Mouse (Mus musculus): ENCODE data around the gene Ing4. TPM values are rescaled to one million over a fixed set of nuclear protein-coding genes. Genes with fewer than 3 reads are reported as not detected.
A peak's percentile ranks its signal among the peaks of the same experiment; 100 is the strongest.
"Not testable (repeated sequence)": the region's sequence is repeated elsewhere in the genome, so short reads cannot be mapped to it uniquely, and the experiment has no call there.

Ing4 gene
- polyA plus RNA-seq, 1 experiment from 2014 or later = 102 TPM

DNA sequence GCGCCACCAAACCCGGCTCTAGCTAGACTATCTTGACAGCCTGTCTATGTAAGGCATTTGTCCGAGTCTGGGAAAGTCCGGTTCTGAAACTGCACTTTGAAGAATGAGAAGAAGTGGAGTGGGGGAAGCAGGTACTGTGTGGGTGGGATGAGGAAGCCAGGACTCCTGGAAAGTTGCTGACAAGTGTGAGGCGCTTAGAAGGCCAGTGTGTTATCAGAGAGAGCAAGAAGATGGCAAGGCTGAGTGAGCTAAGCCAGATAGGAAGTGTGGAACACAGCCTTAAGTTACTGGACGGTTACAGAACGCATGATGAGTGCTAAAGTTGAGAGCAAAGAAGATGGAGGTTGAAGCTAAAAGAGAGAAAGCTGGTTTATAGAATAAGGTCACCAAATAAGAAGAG lies 2.5 kb downstream of the Ing4 start:
- Histone ChIP-seq H3K4me1 (0 out of 2 replicates have a peak, but pooled peaks cover 8% of the 10 kb centered on the region), H3K27ac (no peak overlapping the region), H3K27me3 (replicated peaks) (no peaks in the 10 kb centered on the region), H3K9ac (no peak overlapping the region), H3K36me3 (peaks cover 17% of the 10 kb centered on the region), H3K4me2 (no peak overlapping the region), H3K9me3 (no peaks in the 10 kb centered on the region), H3K4me3 (replicated peaks) (no peak overlapping the region)
- ATAC-seq (ENCODE audit: insufficient read depth, low FRiP score, low read depth) = no peak
- 92% methylated on average over 7 of the region's 7 CpGs for WGBS

DNA sequence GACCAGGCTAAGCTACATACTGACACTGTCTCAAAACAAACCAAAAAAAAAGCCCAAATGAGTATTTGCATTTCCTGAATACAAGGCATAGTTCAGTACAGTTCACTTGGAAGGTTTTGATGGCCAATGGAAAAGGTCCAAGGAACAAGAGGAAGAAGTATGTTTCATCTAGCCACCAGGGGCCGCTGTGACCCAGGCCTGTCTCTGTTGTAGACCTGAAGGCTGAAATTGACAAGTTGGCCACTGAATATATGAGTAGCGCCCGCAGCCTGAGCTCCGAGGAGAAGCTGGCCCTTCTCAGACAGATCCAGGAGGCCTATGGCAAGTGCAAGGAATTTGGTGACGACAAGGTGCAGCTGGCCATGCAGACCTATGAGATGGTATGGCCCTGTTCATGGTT lies 7.1 kb downstream of the Ing4 start:
- Histone ChIP-seq H3K4me1 (no peaks in the 10 kb centered on the region), H3K36me3 (peaks cover 43% of the 10 kb centered on the region)

DNA sequence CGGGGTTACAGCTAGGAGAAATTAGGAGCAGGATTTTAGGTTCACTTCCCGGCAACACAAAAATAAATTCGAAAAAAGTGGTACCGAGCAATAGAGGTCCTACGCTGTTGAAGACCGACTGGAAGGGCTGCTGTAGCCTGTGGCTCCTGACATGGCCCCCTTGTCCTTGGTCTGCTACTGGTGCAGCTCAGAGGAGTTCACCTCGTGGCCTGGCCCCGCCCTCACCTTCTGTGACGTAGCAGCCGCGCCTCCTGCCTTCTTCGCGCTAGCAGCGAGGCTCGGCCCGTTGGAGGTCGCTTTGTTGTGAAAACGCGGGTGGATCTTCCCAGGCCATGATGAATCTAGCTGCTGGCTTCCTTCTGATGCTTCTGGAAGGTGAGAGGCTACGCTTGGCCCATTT lies 10.1 kb downstream of the Ing4 start, which contains the start of gene Acrbp:
Gene Acrbp, plus strand, starts transcription at position 12 of the 400 bp plus-strand sequence.
- H3K9ac ChIP-seq = no peak within 1 kb of the TSS
- no peak within 1 kb of the TSS for H3K4me2 ChIP-seq
- H3K4me3 ChIP-seq (replicated peaks) = no peak within 1 kb of the TSS
- no peak within 1 kb of the TSS for H3K27ac ChIP-seq
- H3K27me3 ChIP-seq (replicated peaks) = no peaks in the 10 kb centered on the region
- 36% methylated on average over 20 of the region's 20 CpGs for WGBS
- ATAC-seq (ENCODE audit: insufficient read depth, low FRiP score, low read depth) = no peak
- H3K4me1 ChIP-seq = no peaks in the 10 kb centered on the region
- H3K36me3 ChIP-seq = peaks cover 45% of the 10 kb centered on the region
- no peaks in the 10 kb centered on the region for H3K9me3 ChIP-seq

More for the DNA sequence above, 7.1 kb downstream of the Ing4 start:
- WGBS = 28% methylated on average over 5 of the region's 5 CpGs
- Histone ChIP-seq H3K9me3 (no peaks in the 10 kb centered on the region), H3K27ac (no peak overlapping the region), H3K4me3 (replicated peaks) (no peak overlapping the region), H3K4me2 (no peak overlapping the region), H3K27me3 (replicated peaks) (no peaks in the 10 kb centered on the region), H3K9ac (no peak overlapping the region)
- ATAC-seq (ENCODE audit: insufficient read depth, low FRiP score, low read depth) = 0 out of 2 replicates have a peak, but pooled peaks have one; percentile 19

- Histone ChIP-seq H3K4me1 (no peaks in the 10 kb centered on the region), H3K9me3 (no peaks in the 10 kb centered on the region), H3K36me3 (peaks cover 47% of the 10 kb centered on the region), H3K9ac (no peak overlapping the region), H3K27me3 (replicated peaks) (no peaks in the 10 kb centered on the region), H3K27ac (no peak overlapping the region), H3K4me3 (replicated peaks) (no peak overlapping the region), H3K4me2 (no peak overlapping the region)
- 63% methylated on average over 5 of the region's 5 CpGs for WGBS
- ATAC-seq (ENCODE audit: insufficient read depth, low FRiP score, low read depth) = no peak
Measured at GRCm38 (mm10) chr6:125051237-125051636, 11.7 kb downstream of the Ing4 start.

GRCm38 (mm10) chr6:125061493-125061892 lies 21.9 kb downstream of the Ing4 start:
- WGBS = 36% methylated on average over 6 of the region's 6 CpGs
- no peak overlapping the region for H3K9ac ChIP-seq
- H3K9me3 ChIP-seq = no peaks in the 10 kb centered on the region
- H3K27ac ChIP-seq = no peak overlapping the region
- no peak overlapping the region for H3K4me3 ChIP-seq (replicated peaks)
- H3K4me2 ChIP-seq = no peak overlapping the region
- no peaks in the 10 kb centered on the region for H3K36me3 ChIP-seq
- H3K27me3 ChIP-seq (replicated peaks) = no peaks in the 10 kb centered on the region
- 0 out of 2 replicates have a peak, but pooled peaks cover 7% of the 10 kb centered on the region for H3K4me1 ChIP-seq
- no peak for ATAC-seq (ENCODE audit: insufficient read depth, low FRiP score, low read depth)

DNA sequence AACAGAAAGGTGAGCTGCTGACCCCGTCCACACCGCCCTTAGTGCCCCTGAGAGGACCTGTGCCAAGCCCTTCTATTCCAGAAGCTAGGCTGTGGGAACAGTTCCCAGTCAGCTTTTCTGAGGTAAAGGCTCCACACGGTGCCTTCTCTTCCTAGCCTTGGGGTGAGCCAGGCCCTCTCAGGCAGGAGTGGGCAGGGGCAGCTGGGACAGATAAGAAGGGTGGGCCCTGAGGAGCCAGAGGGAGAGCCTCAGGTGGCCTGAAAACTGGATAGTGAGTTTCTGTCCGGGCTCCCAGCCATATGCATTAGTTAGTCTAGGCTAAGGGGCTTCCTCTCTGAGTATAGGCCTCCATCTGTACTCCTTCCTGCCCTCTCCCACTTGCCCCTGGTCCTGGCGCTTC lies 23.0 kb downstream of the Ing4 start:
- no peaks in the 10 kb centered on the region for H3K9me3 ChIP-seq
- no peaks in the 10 kb centered on the region for H3K27me3 ChIP-seq (replicated peaks)
- H3K27ac ChIP-seq = no peak overlapping the region
- no peaks in the 10 kb centered on the region for H3K36me3 ChIP-seq
- no peak overlapping the region for H3K4me2 ChIP-seq
- no peak for ATAC-seq (ENCODE audit: insufficient read depth, low FRiP score, low read depth)
- 84% methylated on average over 5 of the region's 5 CpGs for WGBS
- no peak overlapping the region for H3K9ac ChIP-seq
- H3K4me1 ChIP-seq = 0 out of 2 replicates have a peak, but pooled peaks cover 7% of the 10 kb centered on the region
- H3K4me3 ChIP-seq (replicated peaks) = no peak overlapping the region

DNA sequence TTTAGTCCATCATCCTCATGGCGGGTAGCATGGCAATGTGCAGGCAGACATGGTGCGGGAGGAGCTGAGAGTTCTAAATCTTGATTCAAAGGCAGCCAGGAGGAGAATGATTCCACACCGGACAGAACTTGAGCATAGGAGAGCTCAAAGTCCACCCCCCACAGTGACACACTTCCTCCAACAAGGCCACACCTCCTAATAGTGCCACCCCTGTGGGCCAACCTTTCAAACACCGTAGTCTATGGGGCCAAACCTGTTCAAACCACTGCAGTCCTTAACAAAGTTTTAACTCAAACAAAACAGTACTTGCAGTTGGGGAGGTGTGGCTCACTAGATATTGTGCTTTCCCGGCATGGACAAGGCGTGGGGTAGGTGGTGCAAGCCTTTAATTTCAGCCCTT lies 24.3 kb downstream of the Ing4 start:
- Histone ChIP-seq H3K9me3 (no peaks in the 10 kb centered on the region), H3K9ac (no peak overlapping the region), H3K4me2 (no peak overlapping the region), H3K4me3 (replicated peaks) (no peak overlapping the region), H3K27me3 (replicated peaks) (no peaks in the 10 kb centered on the region), H3K27ac (no peak overlapping the region), H3K4me1 (0 out of 2 replicates have a peak, but pooled peaks cover 7% of the 10 kb centered on the region), H3K36me3 (no peaks in the 10 kb centered on the region)
- no peak for ATAC-seq (ENCODE audit: insufficient read depth, low FRiP score, low read depth)
- 73% methylated on average over 6 of the region's 6 CpGs for WGBS

- no CpG with 5 or more reads among the region's 1 CpGs for WGBS
- not testable (repeated sequence) for H3K4me2 ChIP-seq; H3K9ac ChIP-seq; H3K4me3 ChIP-seq (replicated peaks); H3K27me3 ChIP-seq (replicated peaks); H3K4me1 ChIP-seq; ATAC-seq (ENCODE audit: insufficient read depth, low FRiP score, low read depth); H3K27ac ChIP-seq; H3K9me3 ChIP-seq; H3K36me3 ChIP-seq
Measured at GRCm38 (mm10) chr6:125065223-125065622, 25.7 kb downstream of the Ing4 start.

DNA sequence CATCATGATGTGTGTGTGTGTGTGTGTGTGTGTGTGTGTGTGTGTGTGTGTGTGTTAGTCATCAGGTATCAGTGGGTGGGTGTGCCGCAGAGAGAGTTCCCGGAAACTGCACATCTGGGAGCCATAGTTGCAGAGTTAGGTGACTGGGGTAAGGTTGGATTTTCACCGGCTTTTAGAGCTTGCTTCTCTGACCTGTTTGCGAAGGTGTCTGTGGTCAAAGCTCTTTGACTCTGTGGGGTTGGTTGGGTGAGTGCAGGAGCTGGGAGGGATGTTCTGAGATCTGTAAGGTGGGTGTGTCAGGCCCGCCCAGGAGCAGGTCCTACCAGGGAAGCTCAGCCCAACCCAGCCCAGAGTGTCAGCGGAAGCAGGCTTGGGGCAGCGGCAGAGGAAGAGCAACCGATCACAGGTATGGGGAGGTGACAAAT lies 28.0 kb downstream of the Ing4 start, which contains the start of gene Lpar5:
Gene Lpar5, plus strand, starts transcription at position 350 of the 425 bp plus-strand sequence.
- ATAC-seq (ENCODE audit: insufficient read depth, low FRiP score, low read depth) = no peak
- 47% methylated on average over 8 of the region's 8 CpGs for WGBS
- Histone ChIP-seq H3K4me3 (replicated peaks) (peak within 1 kb of the TSS; percentile 1; the same call in 1 of the 2 replicates), H3K27me3 (replicated peaks) (no peaks in the 10 kb centered on the region), H3K4me2 (0 out of 2 replicates have a peak within 1 kb of the TSS, but pooled peaks have one; percentile 11), H3K9me3 (no peaks in the 10 kb centered on the region), H3K9ac (no peak within 1 kb of the TSS), H3K36me3 (no peaks in the 10 kb centered on the region), H3K27ac (peak within 1 kb of the TSS; percentile 52; the same call in 1 of the 2 replicates), H3K4me1 (no peaks in the 10 kb centered on the region; the same call in 1 of the 2 replicates)

GRCm38 (mm10) chr6:125071170-125071895 lies 31.8 kb downstream of the Ing4 start:
- no peak overlapping the region for H3K4me3 ChIP-seq (replicated peaks)
- H3K9me3 ChIP-seq = no peaks in the 10 kb centered on the region
- no peaks in the 10 kb centered on the region; the same call in 1 of the 2 replicates for H3K4me1 ChIP-seq
- no peaks in the 10 kb centered on the region for H3K36me3 ChIP-seq
- H3K27ac ChIP-seq = peak overlapping the region; percentile 75
- no peak overlapping the region for H3K9ac ChIP-seq
- no peaks in the 10 kb centered on the region for H3K27me3 ChIP-seq (replicated peaks)
- peak; percentile 88 for ATAC-seq (ENCODE audit: insufficient read depth, low FRiP score, low read depth)
- 69% methylated on average over 18 of the region's 18 CpGs for WGBS
- peak overlapping the region; percentile 17; the same call in 1 of the 2 replicates for H3K4me2 ChIP-seq

DNA sequence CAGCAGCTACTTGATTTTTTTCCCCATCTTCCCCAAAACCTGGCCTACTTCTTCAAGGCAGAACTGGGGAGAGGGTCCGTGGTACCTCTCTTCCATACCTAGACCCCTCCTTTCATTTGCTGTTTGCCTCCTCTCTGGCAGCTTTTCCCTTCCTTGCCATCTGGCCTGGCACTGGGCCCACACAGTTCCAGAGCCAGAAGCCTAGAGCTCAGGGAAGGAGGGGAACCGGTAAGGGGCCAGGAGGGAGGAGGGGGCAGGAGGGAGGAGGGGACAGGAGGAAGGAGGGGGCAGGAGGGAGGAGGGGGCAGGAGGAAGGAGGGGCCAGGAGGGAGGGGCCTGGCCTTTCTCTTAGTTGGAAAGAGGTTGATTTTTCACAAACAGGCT lies 32.3 kb downstream of the Ing4 start:
- Histone ChIP-seq H3K27ac (peak overlapping the region; percentile 75), H3K9ac (no peak overlapping the region), H3K4me3 (replicated peaks) (no peak overlapping the region), H3K4me1 (no peaks in the 10 kb centered on the region; the same call in 1 of the 2 replicates), H3K36me3 (no peaks in the 10 kb centered on the region), H3K4me2 (0 out of 2 replicates have a peak overlapping the region, but pooled peaks have one; percentile 8), H3K27me3 (replicated peaks) (no peaks in the 10 kb centered on the region), H3K9me3 (no peaks in the 10 kb centered on the region)
- 33% methylated on average over 1 of the region's 2 CpGs for WGBS
- no peak for ATAC-seq (ENCODE audit: insufficient read depth, low FRiP score, low read depth)

- 62% methylated on average over 8 of the region's 8 CpGs for WGBS
- no peak for ATAC-seq (ENCODE audit: insufficient read depth, low FRiP score, low read depth)
- no peak overlapping the region for H3K27ac ChIP-seq
Measured at GRCm38 (mm10) chr6:125073825-125074224, 34.3 kb downstream of the Ing4 start.

More at GRCm38 (mm10) chr6:125073825-125074224, 34.3 kb downstream of the Ing4 start:
- H3K9me3 ChIP-seq = no peaks in the 10 kb centered on the region
- H3K4me3 ChIP-seq (replicated peaks) = no peak overlapping the region
- H3K4me1 ChIP-seq = no peaks in the 10 kb centered on the region; the same call in 1 of the 2 replicates
- H3K27me3 ChIP-seq (replicated peaks) = 0 out of 2 replicates have a peak, but pooled peaks cover 2% of the 10 kb centered on the region
- no peak overlapping the region for H3K4me2 ChIP-seq
- H3K9ac ChIP-seq = no peak overlapping the region
- no peaks in the 10 kb centered on the region for H3K36me3 ChIP-seq

All from stomach, embryonic 15.5 days (tissue).